Mouse (Mus musculus) CH12.LX (cell line): ENCODE results near the gene Adrb1.

Experiments used
- CTCF ChIP-seq, 2 experiments: IDR thresholded peaks in 1 of 2; conservative IDR thresholded peaks in 1 of 2; 2 replicates each; pipeline ENCODE4 v1.5.1; 2011 to 2012; ENCODE audit warnings: low read depth in 2 of 2, low read length in 2 of 2, improper control_type of control experiment in 1 of 2, inconsistent platforms in 1 of 2, mild to moderate bottlenecking in 1 of 2, moderate library complexity in 1 of 2
- EP300 ChIP-seq: IDR thresholded peaks from 2 replicates; pipeline ENCODE4 v1.6.1; 2011; ENCODE audit warnings: low read length, improper control_type of control experiment
- GABPA ChIP-seq: IDR thresholded peaks from 2 replicates; pipeline ENCODE4 v1.6.1; 2012; ENCODE audit warnings: low read depth, low read length, improper control_type of control experiment, inconsistent platforms; ENCODE audit not compliant: insufficient replicate concordance
- JUND ChIP-seq: conservative IDR thresholded peaks from 2 replicates; pipeline ENCODE4 v1.6.1; 2011; ENCODE audit warnings: low read depth, low read length, improper control_type of control experiment
- KAT2A ChIP-seq: IDR thresholded peaks from 2 replicates; pipeline ENCODE4 v1.6.1; 2012; ENCODE audit warnings: low read length, improper control_type of control experiment, inconsistent platforms; ENCODE audit not compliant: insufficient replicate concordance
- NELFE ChIP-seq: IDR thresholded peaks from 2 replicates; pipeline ENCODE4 v1.6.1; 2011; ENCODE audit warnings: low read depth, low read length, improper control_type of control experiment
- POLR2A ChIP-seq: IDR thresholded peaks from 2 replicates; pipeline ENCODE4 v1.6.1; 2011; ENCODE audit warnings: low read depth, mild to moderate bottlenecking, improper control_type of control experiment, low read length
- SMC3 ChIP-seq: IDR thresholded peaks from 2 replicates; pipeline ENCODE4 v1.6.1; 2011; ENCODE audit warnings: low read depth, low read length, improper control_type of control experiment
- USF2 ChIP-seq: conservative IDR thresholded peaks from 2 replicates; pipeline ENCODE4 v1.6.1; 2011; ENCODE audit warnings: low read depth, low read length, improper control_type of control experiment
- ZC3H11A ChIP-seq: IDR thresholded peaks from 2 replicates; pipeline ENCODE4 v1.6.1; 2012; ENCODE audit warnings: low read depth, mild to moderate bottlenecking, inconsistent platforms, low read length, improper control_type of control experiment
- ZNF384 ChIP-seq: IDR thresholded peaks from 2 replicates; pipeline ENCODE4 v1.6.1; 2012; ENCODE audit warnings: low read depth, low read length, improper control_type of control experiment, inconsistent platforms

GRCm38 (mm10) chr19:56701404-56702033 lies 20.5 kb upstream of the Adrb1 start:
- TF ChIP-seq SMC3 (no peak), NELFE (no peak), JUND (no peak), POLR2A (no peak), USF2 (no peak), ZC3H11A (no peak), EP300 (no peak), ZNF384 (no peak), KAT2A (no peak), GABPA (no peak), CTCF (conservative IDR thresholded peaks at IDR 0.05 in 1 of 2, IDR thresholded peaks at IDR 0.05 in 1 of 2; ENCODE audit: low read depth in 2 of 2, low read length in 2 of 2) (no peak)
